Mouse (Mus musculus): ENCODE data around the gene Rrad. TPM values are rescaled to one million over a fixed set of nuclear protein-coding genes. Genes with fewer than 3 reads are reported as not detected.

Gene Rrad
- 4.9 and 6.0 TPM in 2 replicates for polyA plus RNA-seq (2015; fragmentation: Nextera tagmentation; extraction: Ambion mirVana)

GRCm38 (mm10) chr8:104630981-104631663 lies at the start of gene Rrad:
Gene Rrad, minus strand, starts transcription at chr8:104631327.

GRCm38 (mm10) chr8:104641426-104642323 lies 10.5 kb upstream of the Rrad start, which contains the start of gene Ciao2b:
Gene Ciao2b, minus strand, starts transcription at chr8:104641965.

GRCm38 (mm10) chr8:104624161-104624560 lies 7.0 kb downstream of the Rrad start, which contains the start of gene Cdh16:
Gene Cdh16, minus strand, starts transcription at chr8:104624396.

GRCm38 (mm10) chr8:104591133-104591834 lies 39.8 kb downstream of the Rrad start, which contains the start of gene Pdp2:
Gene Pdp2, plus strand, starts transcription at chr8:104591451.

Other genes starting within 250 kb of the Rrad start
- gene Cmtm4, start 235.5 kb downstream of the Rrad start, polyA plus RNA-seq (2015; fragmentation: Nextera tagmentation; extraction: Ambion mirVana): 2.3 and 2.7 TPM in 2 replicates
- 40.6 and 51.3 TPM in 2 replicates for gene Dync1li2, start 188.3 kb downstream of the Rrad start, polyA plus RNA-seq (2015; fragmentation: Nextera tagmentation; extraction: Ambion mirVana)
- 0.29 and 0.30 TPM in 2 replicates for gene Terb1, start 121.4 kb downstream of the Rrad start, polyA plus RNA-seq (2015; fragmentation: Nextera tagmentation; extraction: Ambion mirVana)
- 59.7 and 69.4 TPM in 2 replicates for gene Nae1, start 96.7 kb downstream of the Rrad start, polyA plus RNA-seq (2015; fragmentation: Nextera tagmentation; extraction: Ambion mirVana)
- gene Car7, start 96.6 kb downstream of the Rrad start, polyA plus RNA-seq (2015; fragmentation: Nextera tagmentation; extraction: Ambion mirVana): 0.58 and 0.97 TPM in 2 replicates
- 7.6 and 8.8 TPM in 2 replicates for gene Pdp2, start 39.9 kb downstream of the Rrad start, polyA plus RNA-seq (2015; fragmentation: Nextera tagmentation; extraction: Ambion mirVana)
- not detected in 2 replicates for gene Cdh16, start 6.9 kb downstream of the Rrad start, polyA plus RNA-seq (2015; fragmentation: Nextera tagmentation; extraction: Ambion mirVana)
- 86.3 and 88.5 TPM in 2 replicates for gene Ciao2b, start 10.6 kb upstream of the Rrad start, polyA plus RNA-seq (2015; fragmentation: Nextera tagmentation; extraction: Ambion mirVana)
- 0.10 and 0.17 TPM in 2 replicates for gene Ces2a, start 102.7 kb upstream of the Rrad start, polyA plus RNA-seq (2015; fragmentation: Nextera tagmentation; extraction: Ambion mirVana)
- 0.64 and 1.1 TPM in 2 replicates for gene Ces2b, start 200.2 kb upstream of the Rrad start, polyA plus RNA-seq (2015; fragmentation: Nextera tagmentation; extraction: Ambion mirVana)
- not detected in 2 replicates for gene Ces2c, start 215.7 kb upstream of the Rrad start, polyA plus RNA-seq (2015; fragmentation: Nextera tagmentation; extraction: Ambion mirVana)